Mouse (Mus musculus): ENCODE results near the gene Zc3h18. TPM values are rescaled to one million over a fixed set of nuclear protein-coding genes. Genes with fewer than 3 reads are reported as not detected.
A peak's percentile ranks its signal among the peaks of the same experiment; 100 is the strongest.

The Zc3h18 gene
- total and polyA plus RNA-seq, 3 experiments = 30.2 to 122 (median 98.5) TPM

GRCm38 (mm10) chr8:122341790-122342189 is 34.6 kb upstream of the Zc3h18 start:
- H3K36me3 ChIP-seq (ENCODE audit: control insufficient read depth in 1 of 2, insufficient read depth in 2 of 2, low read length in 2 of 2) = peaks cover 0 to 15% of the 10 kb centered on the region in 2 experiments; a peak in 2 of 4 replicates
- H3K4me3 ChIP-seq (ENCODE audit: control insufficient read depth in 1 of 2, insufficient read depth in 1 of 2, low read depth in 2 of 2, low read length in 2 of 2) = no peak overlapping the region
- peak; percentile 86; the same call in 1 of the 2 replicates for TF ChIP-seq POLR2AphosphoS5 (IDR thresholded peaks at IDR 0.05; ENCODE audit: borderline replicate concordance, low read depth, low read length)
- TF ChIP-seq EP300 (IDR thresholded peaks at IDR 0.05; ENCODE audit: low read depth in 1 of 2, low read length in 2 of 2) = no peak
- no peak for TF ChIP-seq POLR2A (IDR thresholded peaks at IDR 0.05; ENCODE audit: control insufficient read depth in 1 of 2, insufficient read depth in 1 of 2, low read depth in 1 of 2, low read length in 2 of 2, poor library complexity in 1 of 2)
- TF ChIP-seq POLR2AphosphoS2 (IDR thresholded peaks at IDR 0.05; ENCODE audit: low read length) = 0 out of 2 replicates have a peak, but pooled peaks have one; percentile 24
- no peak for TF ChIP-seq MYB (IDR thresholded peaks at IDR 0.05; ENCODE audit: low read depth, low read length)
- TF ChIP-seq SMC3 (IDR thresholded peaks at IDR 0.05; ENCODE audit: low read depth, low read length) = no peak
- TF ChIP-seq ZMIZ1 (IDR thresholded peaks at IDR 0.05; ENCODE audit: low read depth, low read length) = 0 out of 2 replicates have a peak, but pooled peaks have one; percentile 25
- TF ChIP-seq RCOR1 (IDR thresholded peaks at IDR 0.05; ENCODE audit: low read depth, low read length) = no peak
- no peak for TF ChIP-seq MAZ (IDR thresholded peaks at IDR 0.05; ENCODE audit: low read depth, low read length)
- H3K79me2 ChIP-seq (ENCODE audit: control insufficient read depth, insufficient read depth, low read length, poor library complexity) = no peaks in the 10 kb centered on the region; the same call in 1 of the 2 replicates
- DNase-seq (ENCODE audit: low read depth, low spot score) = peak; percentile 37
- no peaks in the 10 kb centered on the region for H3K27me3 ChIP-seq (ENCODE audit: control insufficient read depth in 1 of 2, insufficient read depth in 2 of 2, low read length in 2 of 2)
- H3K4me1 ChIP-seq (ENCODE audit: control insufficient read depth in 1 of 2, insufficient read depth in 2 of 2, low read length in 2 of 2) = peaks cover 0 to 47% of the 10 kb centered on the region in 2 experiments; a peak in 3 of 4 replicates
- H3K27ac ChIP-seq (ENCODE audit: control insufficient read depth, low read depth, low read length) = peak overlapping the region; percentile 92
- no peaks in the 10 kb centered on the region for H3K9me3 ChIP-seq (replicated peaks; ENCODE audit: insufficient read depth, low read length)
- no peak overlapping the region; the same call in 1 of the 2 replicates for H3K9ac ChIP-seq (ENCODE audit: control insufficient read depth, low read depth, low read length, poor library complexity, severe bottlenecking)

- H3K9ac ChIP-seq (ENCODE audit: control insufficient read depth, low read depth, low read length, poor library complexity, severe bottlenecking) = peak overlapping the region; percentile 59
- H3K4me3 ChIP-seq (ENCODE audit: control insufficient read depth in 1 of 2, insufficient read depth in 1 of 2, low read depth in 2 of 2, low read length in 2 of 2) = no peak overlapping the region; a peak in 1 of 4 replicates
- H3K36me3 ChIP-seq (ENCODE audit: control insufficient read depth in 1 of 2, insufficient read depth in 2 of 2, low read length in 2 of 2) = peaks cover 0 to 15% of the 10 kb centered on the region in 2 experiments; a peak in 2 of 4 replicates
- no peaks in the 10 kb centered on the region for H3K9me3 ChIP-seq (replicated peaks; ENCODE audit: insufficient read depth, low read length)
- no peak for DNase-seq (ENCODE audit: low read depth, low spot score)
- H3K79me2 ChIP-seq (ENCODE audit: control insufficient read depth, insufficient read depth, low read length, poor library complexity) = no peaks in the 10 kb centered on the region; the same call in 1 of the 2 replicates
- peak overlapping the region; percentile 92 for H3K27ac ChIP-seq (ENCODE audit: control insufficient read depth, low read depth, low read length)
- H3K27me3 ChIP-seq (ENCODE audit: control insufficient read depth in 1 of 2, insufficient read depth in 2 of 2, low read length in 2 of 2) = no peaks in the 10 kb centered on the region
- TF ChIP-seq TAL1 (IDR thresholded peaks at IDR 0.05; ENCODE audit: low read length) (no peak), MAZ (IDR thresholded peaks at IDR 0.05; ENCODE audit: low read depth, low read length) (no peak), SIN3A (IDR thresholded peaks at IDR 0.05; ENCODE audit: low read length) (no peak), GATA1 (IDR thresholded peaks at IDR 0.05; ENCODE audit: low read depth, low read length) (no peak), CTCF (IDR thresholded peaks at IDR 0.05 in 2 of 3, conservative IDR thresholded peaks at IDR 0.05 in 1 of 3; ENCODE audit: control insufficient read depth in 1 of 3, insufficient read depth in 1 of 3, low read depth in 2 of 3, low read length in 3 of 3, poor library complexity in 1 of 3, severe bottlenecking in 1 of 3) (no peak), POLR2AphosphoS2 (IDR thresholded peaks at IDR 0.05; ENCODE audit: low read length) (no peak), MYC (IDR thresholded peaks at IDR 0.05; ENCODE audit: low read depth, low read length) (no peak), TCF12 (IDR thresholded peaks at IDR 0.05; ENCODE audit: low read depth, low read length) (no peak), POLR2A (IDR thresholded peaks at IDR 0.05; ENCODE audit: control insufficient read depth in 1 of 2, insufficient read depth in 1 of 2, low read depth in 1 of 2, low read length in 2 of 2, poor library complexity in 1 of 2) (no peak), ZKSCAN1 (IDR thresholded peaks at IDR 0.05; ENCODE audit: low read depth, low read length) (no peak), ZC3H11A (IDR thresholded peaks at IDR 0.05; ENCODE audit: low read depth, low read length) (no peak), BHLHE40 (IDR thresholded peaks at IDR 0.05; ENCODE audit: borderline replicate concordance, low read depth, low read length) (no peak), POLR2AphosphoS5 (IDR thresholded peaks at IDR 0.05; ENCODE audit: borderline replicate concordance, low read depth, low read length) (no peak), MEF2A (IDR thresholded peaks at IDR 0.05; ENCODE audit: extremely low read depth, insufficient replicate concordance, low read depth, low read length, poor library complexity, severe bottlenecking) (no peak)
- peaks cover 0 to 47% of the 10 kb centered on the region in 2 experiments; a peak in 3 of 4 replicates for H3K4me1 ChIP-seq (ENCODE audit: control insufficient read depth in 1 of 2, insufficient read depth in 2 of 2, low read length in 2 of 2)
Observed at GRCm38 (mm10) chr8:122342362-122342761, 34.0 kb upstream of the Zc3h18 start.

All from MEL (cell line).